Mouse (Mus musculus): ENCODE results near the gene Ccdc60. TPM values are rescaled to one million over a fixed set of nuclear protein-coding genes. Genes with fewer than 3 reads are reported as not detected.
A peak's percentile ranks its signal among the peaks of the same experiment; 100 is the strongest.
"Not testable (repeated sequence)": the region's sequence is repeated elsewhere in the genome, so short reads cannot be mapped to it uniquely, and the experiment has no call there.

Ccdc60 gene
- polyA plus RNA-seq, 1 experiment from 2014 or later: 1.6 TPM

DNA sequence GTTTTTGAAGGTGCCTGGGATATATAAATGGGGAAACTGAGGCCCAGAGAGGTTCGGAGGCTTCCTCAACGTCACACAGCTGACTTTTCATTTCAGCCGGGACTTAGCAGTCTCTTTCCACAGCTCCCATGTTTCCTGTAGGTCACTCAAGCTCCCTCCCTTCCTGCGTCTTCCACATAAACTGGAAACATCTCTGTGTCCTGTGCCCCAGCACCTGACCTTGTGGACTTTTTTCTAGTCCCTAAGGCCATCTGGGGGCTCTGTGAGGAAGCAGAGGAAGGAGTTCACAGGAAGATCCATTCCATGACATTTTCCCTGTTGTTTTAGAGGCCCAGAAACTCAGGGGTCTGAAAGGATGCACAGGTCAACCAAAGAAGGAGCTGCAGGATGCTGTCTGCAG, 16.8 kb upstream of the Ccdc60 start:
- ATAC-seq: no peak
- 75% methylated on average over 4 of the region's 4 CpGs for WGBS
- H3K4me3 ChIP-seq (ENCODE audit: low read length): no peak overlapping the region
- no peak overlapping the region for H3K4me2 ChIP-seq (ENCODE audit: low read depth, low read length)
- no peak overlapping the region for H3K9ac ChIP-seq (ENCODE audit: low read depth, low read length)
- 0 out of 2 replicates have a peak, but pooled peaks cover 3% of the 10 kb centered on the region for H3K9me3 ChIP-seq (ENCODE audit: control insufficient read depth, low read length)
- H3K27ac ChIP-seq (ENCODE audit: low read length): no peak overlapping the region
- H3K27me3 ChIP-seq (replicated peaks; ENCODE audit: control insufficient read depth, insufficient read depth, low read length): no peaks in the 10 kb centered on the region
- H3K36me3 ChIP-seq (ENCODE audit: control insufficient read depth, insufficient read depth, low read length): no peaks in the 10 kb centered on the region
- H3K4me1 ChIP-seq (ENCODE audit: control insufficient read depth, insufficient read depth, low read length): peaks cover 8% of the 10 kb centered on the region; the same call in 1 of the 2 replicates

GRCm38 (mm10) chr5:116305146-116305545, 16.4 kb upstream of the Ccdc60 start:
- H3K4me3 ChIP-seq (ENCODE audit: low read length); H3K4me2 ChIP-seq (ENCODE audit: low read depth, low read length); H3K9me3 ChIP-seq (ENCODE audit: control insufficient read depth, low read length); H3K4me1 ChIP-seq (ENCODE audit: control insufficient read depth, insufficient read depth, low read length); H3K27me3 ChIP-seq (replicated peaks; ENCODE audit: control insufficient read depth, insufficient read depth, low read length); ATAC-seq; H3K36me3 ChIP-seq (ENCODE audit: control insufficient read depth, insufficient read depth, low read length); H3K9ac ChIP-seq (ENCODE audit: low read depth, low read length); H3K27ac ChIP-seq (ENCODE audit: low read length): not testable (repeated sequence)

- H3K4me2 ChIP-seq (ENCODE audit: low read depth, low read length): no peak overlapping the region
- H3K4me3 ChIP-seq (ENCODE audit: low read length): no peak overlapping the region
- H3K36me3 ChIP-seq (ENCODE audit: control insufficient read depth, insufficient read depth, low read length): no peaks in the 10 kb centered on the region
- H3K27me3 ChIP-seq (replicated peaks; ENCODE audit: control insufficient read depth, insufficient read depth, low read length): no peaks in the 10 kb centered on the region
- 0 out of 2 replicates have a peak, but pooled peaks cover 2% of the 10 kb centered on the region for H3K4me1 ChIP-seq (ENCODE audit: control insufficient read depth, insufficient read depth, low read length)
- WGBS: 49% methylated on average over 9 of the region's 9 CpGs
- no peak overlapping the region for H3K9ac ChIP-seq (ENCODE audit: low read depth, low read length)
- no peak overlapping the region for H3K27ac ChIP-seq (ENCODE audit: low read length)
- ATAC-seq: no peak
- H3K9me3 ChIP-seq (ENCODE audit: control insufficient read depth, low read length): 0 out of 2 replicates have a peak, but pooled peaks cover 1% of the 10 kb centered on the region
Observed at GRCm38 (mm10) chr5:116300984-116301383, 12.2 kb upstream of the Ccdc60 start.

DNA sequence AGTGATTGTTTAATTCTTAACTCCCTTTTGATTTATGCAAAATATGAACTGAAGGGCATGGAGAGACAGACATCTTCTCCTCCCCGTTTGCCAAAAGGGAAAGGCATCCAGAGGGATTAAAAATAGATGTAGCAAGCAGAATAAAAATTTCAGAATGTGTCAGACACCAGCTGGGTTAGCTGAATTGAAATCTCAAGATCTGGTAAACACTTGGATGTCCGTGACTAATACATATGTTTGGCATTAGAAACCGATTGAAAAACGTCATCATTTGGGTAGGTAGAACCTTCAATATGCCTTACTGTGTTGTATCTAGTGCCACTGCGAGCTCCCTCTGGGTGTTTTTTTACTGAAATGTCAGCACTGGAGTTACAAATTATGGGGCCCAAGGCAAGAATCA, 4.7 kb upstream of the Ccdc60 start:
- ATAC-seq: no peak
- no peak overlapping the region for H3K4me2 ChIP-seq (ENCODE audit: low read depth, low read length)
- H3K27me3 ChIP-seq (replicated peaks; ENCODE audit: control insufficient read depth, insufficient read depth, low read length): no peaks in the 10 kb centered on the region
- H3K36me3 ChIP-seq (ENCODE audit: control insufficient read depth, insufficient read depth, low read length): no peaks in the 10 kb centered on the region
- H3K9ac ChIP-seq (ENCODE audit: low read depth, low read length): no peak overlapping the region
- 0 out of 2 replicates have a peak, but pooled peaks cover 4% of the 10 kb centered on the region for H3K9me3 ChIP-seq (ENCODE audit: control insufficient read depth, low read length)
- 78% methylated on average over 5 of the region's 5 CpGs for WGBS
- peaks cover 5% of the 10 kb centered on the region; the same call in 1 of the 2 replicates for H3K4me1 ChIP-seq (ENCODE audit: control insufficient read depth, insufficient read depth, low read length)
- H3K4me3 ChIP-seq (ENCODE audit: low read length): no peak overlapping the region
- no peak overlapping the region for H3K27ac ChIP-seq (ENCODE audit: low read length)

GRCm38 (mm10) chr5:116290584-116290983, 1.8 kb upstream of the Ccdc60 start:
- no peak overlapping the region for H3K27ac ChIP-seq (ENCODE audit: low read length)
- no peak overlapping the region for H3K4me2 ChIP-seq (ENCODE audit: low read depth, low read length)
- WGBS: 86% methylated on average over 5 of the region's 5 CpGs
- ATAC-seq: no peak
- H3K4me1 ChIP-seq (ENCODE audit: control insufficient read depth, insufficient read depth, low read length): peaks cover 8% of the 10 kb centered on the region; the same call in 1 of the 2 replicates
- no peak overlapping the region for H3K4me3 ChIP-seq (ENCODE audit: low read length)
- no peaks in the 10 kb centered on the region for H3K27me3 ChIP-seq (replicated peaks; ENCODE audit: control insufficient read depth, insufficient read depth, low read length)
- H3K9ac ChIP-seq (ENCODE audit: low read depth, low read length): no peak overlapping the region
- no peaks in the 10 kb centered on the region for H3K9me3 ChIP-seq (ENCODE audit: control insufficient read depth, low read length)
- no peaks in the 10 kb centered on the region for H3K36me3 ChIP-seq (ENCODE audit: control insufficient read depth, insufficient read depth, low read length)

DNA sequence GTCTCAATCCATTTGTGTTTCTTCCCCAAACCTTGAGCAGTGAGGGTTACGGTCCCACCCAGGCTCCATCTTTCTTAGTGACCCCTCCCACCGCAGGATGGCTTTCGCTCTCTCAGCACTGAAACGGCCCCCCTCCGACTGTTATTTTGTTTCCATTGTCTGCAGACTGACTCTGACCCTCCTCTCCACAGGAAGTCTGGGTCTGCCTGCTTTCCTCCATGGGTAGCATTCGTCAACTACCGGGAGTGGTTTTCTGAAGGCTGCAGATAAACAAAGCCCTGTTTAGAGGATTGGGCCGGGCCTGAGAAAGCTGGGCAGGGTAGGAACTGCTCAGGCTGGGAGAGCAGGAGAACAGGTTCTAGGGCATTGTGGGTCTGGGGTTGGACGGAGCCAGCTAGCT, 1.1 kb upstream of the Ccdc60 start:
- peaks cover 8% of the 10 kb centered on the region; the same call in 1 of the 2 replicates for H3K4me1 ChIP-seq (ENCODE audit: control insufficient read depth, insufficient read depth, low read length)
- no peaks in the 10 kb centered on the region for H3K27me3 ChIP-seq (replicated peaks; ENCODE audit: control insufficient read depth, insufficient read depth, low read length)
- H3K4me3 ChIP-seq (ENCODE audit: low read length): 0 out of 2 replicates have a peak overlapping the region, but pooled peaks have one; percentile 3
- H3K27ac ChIP-seq (ENCODE audit: low read length): no peak overlapping the region
- ATAC-seq: no peak
- WGBS: 7% methylated on average over 9 of the region's 9 CpGs
- no peak overlapping the region for H3K9ac ChIP-seq (ENCODE audit: low read depth, low read length)
- H3K36me3 ChIP-seq (ENCODE audit: control insufficient read depth, insufficient read depth, low read length): no peaks in the 10 kb centered on the region
- H3K4me2 ChIP-seq (ENCODE audit: low read depth, low read length): peak overlapping the region; percentile 30
- H3K9me3 ChIP-seq (ENCODE audit: control insufficient read depth, low read length): no peaks in the 10 kb centered on the region

GRCm38 (mm10) chr5:116288183-116288582, 602 bp downstream of the Ccdc60 start:
- Histone ChIP-seq H3K27me3 (replicated peaks; ENCODE audit: control insufficient read depth, insufficient read depth, low read length) (no peaks in the 10 kb centered on the region), H3K9me3 (ENCODE audit: control insufficient read depth, low read length) (no peaks in the 10 kb centered on the region), H3K4me2 (ENCODE audit: low read depth, low read length) (no peak overlapping the region), H3K36me3 (ENCODE audit: control insufficient read depth, insufficient read depth, low read length) (no peaks in the 10 kb centered on the region), H3K4me3 (ENCODE audit: low read length) (no peak overlapping the region), H3K4me1 (ENCODE audit: control insufficient read depth, insufficient read depth, low read length) (peaks cover 8% of the 10 kb centered on the region; the same call in 1 of the 2 replicates), H3K9ac (ENCODE audit: low read depth, low read length) (no peak overlapping the region), H3K27ac (ENCODE audit: low read length) (no peak overlapping the region)
- WGBS: 41% methylated on average over 10 of the region's 10 CpGs
- ATAC-seq: no peak

DNA sequence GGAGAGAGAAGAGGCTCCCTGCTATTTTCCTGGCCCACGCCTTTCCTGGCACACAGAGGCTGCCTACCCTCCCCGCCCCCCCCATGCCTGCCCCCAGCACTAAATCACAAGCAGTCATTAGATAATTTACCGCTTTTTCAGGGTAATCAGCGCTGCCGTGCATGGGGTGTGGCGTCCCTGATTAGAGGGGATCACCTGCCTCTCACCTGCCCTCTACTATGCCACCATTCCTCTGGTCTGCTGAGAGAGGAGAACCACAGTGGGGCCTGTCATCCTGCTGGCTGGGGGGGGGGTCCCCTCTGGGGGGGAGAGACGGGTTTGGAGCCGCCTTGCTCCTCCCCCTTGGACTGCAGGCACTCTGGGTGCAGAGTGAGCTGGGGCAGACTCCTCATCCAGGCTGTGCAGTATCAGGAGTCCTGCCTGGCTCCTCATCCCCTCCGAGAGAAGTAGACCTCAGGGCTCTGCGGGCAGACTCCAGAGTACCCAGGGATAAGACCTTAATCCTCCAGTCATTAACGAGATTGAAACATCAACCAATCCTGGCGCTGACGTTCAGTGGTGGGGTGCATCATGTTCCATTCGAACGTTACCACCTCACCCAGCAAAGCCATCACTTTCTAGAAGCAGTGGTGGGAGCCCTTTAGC, 3.1 kb downstream of the Ccdc60 start:
- Histone ChIP-seq H3K27ac (ENCODE audit: low read length) (no peak overlapping the region), H3K9ac (ENCODE audit: low read depth, low read length) (no peak overlapping the region), H3K9me3 (ENCODE audit: control insufficient read depth, low read length) (no peaks in the 10 kb centered on the region), H3K27me3 (replicated peaks; ENCODE audit: control insufficient read depth, insufficient read depth, low read length) (no peaks in the 10 kb centered on the region), H3K36me3 (ENCODE audit: control insufficient read depth, insufficient read depth, low read length) (no peaks in the 10 kb centered on the region), H3K4me3 (ENCODE audit: low read length) (no peak overlapping the region), H3K4me2 (ENCODE audit: low read depth, low read length) (0 out of 2 replicates have a peak overlapping the region, but pooled peaks have one; percentile 6), H3K4me1 (ENCODE audit: control insufficient read depth, insufficient read depth, low read length) (peaks cover 8% of the 10 kb centered on the region; the same call in 1 of the 2 replicates)
- WGBS: 20% methylated on average over 15 of the region's 15 CpGs
- ATAC-seq: peak; percentile 72

- no peak overlapping the region for H3K9ac ChIP-seq (ENCODE audit: low read depth, low read length)
- no peaks in the 10 kb centered on the region for H3K4me1 ChIP-seq (ENCODE audit: control insufficient read depth, insufficient read depth, low read length)
- H3K9me3 ChIP-seq (ENCODE audit: control insufficient read depth, low read length): peaks cover 6% of the 10 kb centered on the region; the same call in 1 of the 2 replicates
- H3K4me2 ChIP-seq (ENCODE audit: low read depth, low read length): no peak overlapping the region
- no peaks in the 10 kb centered on the region for H3K36me3 ChIP-seq (ENCODE audit: control insufficient read depth, insufficient read depth, low read length)
- H3K27me3 ChIP-seq (replicated peaks; ENCODE audit: control insufficient read depth, insufficient read depth, low read length): no peaks in the 10 kb centered on the region
- no peak overlapping the region for H3K27ac ChIP-seq (ENCODE audit: low read length)
- no peak for ATAC-seq
- no peak overlapping the region for H3K4me3 ChIP-seq (ENCODE audit: low read length)
Observed at GRCm38 (mm10) chr5:116280518-116280917, 8.3 kb downstream of the Ccdc60 start.

All from intestine, embryonic 16.5 days (tissue).